Mouse (Mus musculus): ENCODE measurements around the gene Ptpa. TPM values are rescaled to one million over a fixed set of nuclear protein-coding genes. Genes with fewer than 3 reads are reported as not detected.

The Ptpa gene
- polyA plus RNA-seq (2011; ENCODE audit: insufficient read depth, insufficient read length, low read depth, missing spikeins): 83.1 and 91.6 TPM in 2 replicates

DNA sequence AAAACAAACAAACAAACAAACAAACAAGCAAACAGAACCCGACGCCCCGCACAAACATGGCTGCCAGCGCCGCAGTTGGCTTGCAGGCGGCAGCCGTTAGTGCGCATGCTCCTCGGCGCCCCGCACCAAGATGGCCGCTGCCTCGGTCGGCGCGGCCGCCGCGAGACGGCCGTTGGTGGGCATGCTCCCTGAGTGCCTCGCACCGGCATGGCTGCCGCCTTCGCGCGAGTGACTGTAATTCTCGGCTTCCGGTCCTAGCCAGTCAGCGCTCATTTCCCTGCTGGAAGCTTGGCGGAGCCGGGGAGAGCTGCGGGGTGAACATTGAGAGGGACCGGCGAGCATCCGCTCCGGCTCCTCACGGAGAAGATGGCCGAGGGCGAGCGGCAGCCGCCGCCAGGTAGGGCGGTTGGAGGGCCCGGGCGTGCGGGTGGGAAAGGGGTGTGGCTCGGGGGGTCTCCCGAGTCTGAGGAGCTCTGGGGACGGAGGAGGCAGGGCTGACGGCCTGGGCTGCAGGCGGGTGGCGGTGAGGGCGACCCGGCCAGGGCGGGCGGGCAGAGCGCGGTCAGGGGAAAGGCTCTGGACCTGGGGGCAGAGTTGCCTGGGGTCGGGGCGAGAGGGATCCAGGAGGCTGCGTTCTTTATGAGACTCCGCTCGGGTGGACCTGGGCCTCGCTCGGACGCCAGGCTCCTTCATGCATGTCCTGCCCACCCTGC is at the start of gene Ptpa:
TSS of gene Ptpa (plus strand) at position 104 of the 713 bp plus-strand sequence.
- H3K36me3 ChIP-seq (ENCODE audit: control insufficient read depth, insufficient read depth, low read length, poor library complexity, severe bottlenecking): no peaks in the 10 kb centered on the region
- TF ChIP-seq CTCF (IDR thresholded peaks at IDR 0.05; ENCODE audit: low read depth, low read length): no peak
- no peak for TF ChIP-seq EP300 (IDR thresholded peaks at IDR 0.05; ENCODE audit: insufficient read depth, low read depth, low read length)
- peak; percentile 98 for TF ChIP-seq POLR2A (IDR thresholded peaks at IDR 0.05; ENCODE audit: insufficient read depth, low read length)
- H3K4me3 ChIP-seq (ENCODE audit: low read depth, low read length): peak within 1 kb of the TSS; percentile 86
- H3K9me3 ChIP-seq (replicated peaks; ENCODE audit: control insufficient read depth, insufficient read depth, low read length, poor library complexity, severe bottlenecking): no peaks in the 10 kb centered on the region
- peak within 1 kb of the TSS; percentile 27 for H3K27ac ChIP-seq (ENCODE audit: insufficient read depth, low read length)
- peak within 1 kb of the TSS; percentile 98 for H3K9ac ChIP-seq (ENCODE audit: low read depth, poor library complexity, severe bottlenecking)
- H3K27me3 ChIP-seq (ENCODE audit: control insufficient read depth, insufficient read depth, low read length, poor library complexity, severe bottlenecking): no peaks in the 10 kb centered on the region
- no peaks in the 10 kb centered on the region for H3K4me1 ChIP-seq (ENCODE audit: control insufficient read depth, insufficient read depth, low read length)

DNA sequence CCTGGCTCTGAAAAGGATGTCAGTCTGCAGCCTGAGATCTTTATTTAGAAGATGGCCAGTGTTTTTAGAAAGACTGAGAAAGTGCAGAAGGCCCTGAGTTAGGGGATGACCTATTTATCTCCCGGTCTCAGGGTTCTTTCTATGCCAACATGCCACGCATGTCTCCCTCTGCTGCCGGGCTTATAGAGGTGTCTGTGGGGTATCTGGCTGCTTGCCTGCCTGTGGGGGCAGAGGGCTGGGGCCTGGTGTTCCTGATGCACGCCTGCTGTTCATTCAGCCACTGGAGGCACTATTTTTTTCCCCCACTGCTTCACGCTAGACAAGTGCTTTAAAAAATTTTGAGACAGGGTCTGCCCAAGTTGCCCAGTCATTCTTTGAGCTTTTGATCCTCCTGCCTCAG is 49.6 kb upstream of the Ptpa start:
- Histone ChIP-seq H3K9me3 (replicated peaks; ENCODE audit: control insufficient read depth, insufficient read depth, low read length, poor library complexity, severe bottlenecking) (no peaks in the 10 kb centered on the region), H3K9ac (ENCODE audit: low read depth, poor library complexity, severe bottlenecking) (no peak overlapping the region), H3K4me1 (ENCODE audit: control insufficient read depth, insufficient read depth, low read length) (no peaks in the 10 kb centered on the region), H3K27ac (ENCODE audit: insufficient read depth, low read length) (no peak overlapping the region), H3K36me3 (ENCODE audit: control insufficient read depth, insufficient read depth, low read length, poor library complexity, severe bottlenecking) (peaks cover 6% of the 10 kb centered on the region; the same call in 1 of the 2 replicates), H3K27me3 (ENCODE audit: control insufficient read depth, insufficient read depth, low read length, poor library complexity, severe bottlenecking) (no peaks in the 10 kb centered on the region), H3K4me3 (ENCODE audit: low read depth, low read length) (no peak overlapping the region)
- TF ChIP-seq EP300 (IDR thresholded peaks at IDR 0.05; ENCODE audit: insufficient read depth, low read depth, low read length) (no peak), CTCF (IDR thresholded peaks at IDR 0.05; ENCODE audit: low read depth, low read length) (no peak), POLR2A (IDR thresholded peaks at IDR 0.05; ENCODE audit: insufficient read depth, low read length) (no peak)

DNA sequence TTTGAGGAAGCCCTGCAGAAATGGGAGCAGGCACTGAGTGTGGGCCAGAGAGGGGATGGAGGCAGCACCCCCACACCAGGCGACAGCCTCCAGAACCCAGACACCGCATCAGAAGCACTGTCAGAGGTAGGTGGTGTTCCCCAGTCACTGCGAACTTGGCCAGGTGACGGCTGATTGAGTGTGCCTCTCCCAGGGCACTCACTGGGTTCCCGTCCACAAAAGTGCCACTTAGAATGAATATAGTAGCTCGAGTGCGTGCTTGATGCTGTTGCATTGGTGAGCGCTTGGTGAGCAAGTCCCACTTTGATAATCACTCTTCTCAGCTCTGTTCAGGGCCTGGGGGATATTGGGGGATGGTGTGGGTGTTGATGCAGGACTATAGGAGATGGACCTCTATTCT is 44.3 kb upstream of the Ptpa start:
- H3K36me3 ChIP-seq (ENCODE audit: control insufficient read depth, insufficient read depth, low read length, poor library complexity, severe bottlenecking): peaks cover 10% of the 10 kb centered on the region
- TF ChIP-seq CTCF (IDR thresholded peaks at IDR 0.05; ENCODE audit: low read depth, low read length) (no peak), EP300 (IDR thresholded peaks at IDR 0.05; ENCODE audit: insufficient read depth, low read depth, low read length) (no peak), POLR2A (IDR thresholded peaks at IDR 0.05; ENCODE audit: insufficient read depth, low read length) (no peak)

DNA sequence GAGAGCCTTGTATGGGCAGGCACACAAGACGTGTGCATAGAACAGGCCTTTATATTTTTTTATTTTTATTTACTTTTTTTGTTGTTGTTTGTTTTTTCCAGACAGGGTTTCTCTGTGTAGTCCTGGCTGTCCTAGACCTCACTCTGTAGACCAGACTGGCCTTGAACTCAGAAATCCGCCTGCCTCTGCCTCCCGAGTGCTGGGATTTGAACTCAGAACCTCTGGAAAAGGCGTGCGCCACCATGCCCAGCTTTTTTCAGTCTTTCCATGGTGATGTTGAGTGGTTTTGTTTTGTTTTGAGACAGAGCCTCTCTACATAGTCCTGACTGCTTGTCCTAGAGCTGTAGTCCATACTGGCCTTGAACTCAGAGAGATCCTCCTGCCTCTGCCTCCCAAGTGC is 43.1 kb upstream of the Ptpa start:
- Histone ChIP-seq H3K27ac (ENCODE audit: insufficient read depth, low read length) (no peak overlapping the region), H3K4me1 (ENCODE audit: control insufficient read depth, insufficient read depth, low read length) (no peaks in the 10 kb centered on the region), H3K9ac (ENCODE audit: low read depth, poor library complexity, severe bottlenecking) (no peak overlapping the region), H3K27me3 (ENCODE audit: control insufficient read depth, insufficient read depth, low read length, poor library complexity, severe bottlenecking) (no peaks in the 10 kb centered on the region), H3K36me3 (ENCODE audit: control insufficient read depth, insufficient read depth, low read length, poor library complexity, severe bottlenecking) (peaks cover 10% of the 10 kb centered on the region), H3K4me3 (ENCODE audit: low read depth, low read length) (no peak overlapping the region), H3K9me3 (replicated peaks; ENCODE audit: control insufficient read depth, insufficient read depth, low read length, poor library complexity, severe bottlenecking) (no peaks in the 10 kb centered on the region)
- TF ChIP-seq CTCF (IDR thresholded peaks at IDR 0.05; ENCODE audit: low read depth, low read length) (no peak), EP300 (IDR thresholded peaks at IDR 0.05; ENCODE audit: insufficient read depth, low read depth, low read length) (no peak), POLR2A (IDR thresholded peaks at IDR 0.05; ENCODE audit: insufficient read depth, low read length) (no peak)

More for the DNA sequence above, 44.3 kb upstream of the Ptpa start:
- H3K27me3 ChIP-seq (ENCODE audit: control insufficient read depth, insufficient read depth, low read length, poor library complexity, severe bottlenecking): no peaks in the 10 kb centered on the region
- no peak overlapping the region for H3K27ac ChIP-seq (ENCODE audit: insufficient read depth, low read length)
- H3K9me3 ChIP-seq (replicated peaks; ENCODE audit: control insufficient read depth, insufficient read depth, low read length, poor library complexity, severe bottlenecking): no peaks in the 10 kb centered on the region
- no peak overlapping the region for H3K4me3 ChIP-seq (ENCODE audit: low read depth, low read length)
- H3K9ac ChIP-seq (ENCODE audit: low read depth, poor library complexity, severe bottlenecking): no peak overlapping the region
- no peaks in the 10 kb centered on the region for H3K4me1 ChIP-seq (ENCODE audit: control insufficient read depth, insufficient read depth, low read length)

DNA sequence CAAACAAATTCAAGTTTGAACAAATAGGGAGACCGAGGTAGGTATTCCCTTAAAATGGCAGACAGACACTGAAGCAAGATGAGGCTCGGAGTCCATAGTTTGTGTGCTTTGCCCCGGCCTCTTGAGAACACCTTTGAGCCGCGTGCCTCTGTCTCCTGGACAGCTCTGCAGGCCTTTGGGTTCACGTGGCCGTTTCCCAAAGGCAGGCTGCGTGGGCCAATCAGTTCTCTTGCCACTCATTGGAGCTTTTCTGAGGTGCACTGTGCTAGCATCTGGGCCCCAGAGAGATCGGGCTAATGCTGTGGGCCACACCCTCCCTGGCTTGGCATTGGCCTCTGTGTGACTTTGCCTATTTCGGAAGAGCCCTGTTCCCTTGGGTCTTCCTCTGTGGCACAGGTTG is 39.9 kb upstream of the Ptpa start:
- Histone ChIP-seq H3K9me3 (replicated peaks; ENCODE audit: control insufficient read depth, insufficient read depth, low read length, poor library complexity, severe bottlenecking) (no peaks in the 10 kb centered on the region), H3K36me3 (ENCODE audit: control insufficient read depth, insufficient read depth, low read length, poor library complexity, severe bottlenecking) (peaks cover 6% of the 10 kb centered on the region), H3K4me1 (ENCODE audit: control insufficient read depth, insufficient read depth, low read length) (no peaks in the 10 kb centered on the region), H3K27ac (ENCODE audit: insufficient read depth, low read length) (no peak overlapping the region), H3K9ac (ENCODE audit: low read depth, poor library complexity, severe bottlenecking) (no peak overlapping the region), H3K4me3 (ENCODE audit: low read depth, low read length) (no peak overlapping the region), H3K27me3 (ENCODE audit: control insufficient read depth, insufficient read depth, low read length, poor library complexity, severe bottlenecking) (no peaks in the 10 kb centered on the region)
- no peak for TF ChIP-seq POLR2A (IDR thresholded peaks at IDR 0.05; ENCODE audit: insufficient read depth, low read length)
- no peak for TF ChIP-seq EP300 (IDR thresholded peaks at IDR 0.05; ENCODE audit: insufficient read depth, low read depth, low read length)
- TF ChIP-seq CTCF (IDR thresholded peaks at IDR 0.05; ENCODE audit: low read depth, low read length): no peak

DNA sequence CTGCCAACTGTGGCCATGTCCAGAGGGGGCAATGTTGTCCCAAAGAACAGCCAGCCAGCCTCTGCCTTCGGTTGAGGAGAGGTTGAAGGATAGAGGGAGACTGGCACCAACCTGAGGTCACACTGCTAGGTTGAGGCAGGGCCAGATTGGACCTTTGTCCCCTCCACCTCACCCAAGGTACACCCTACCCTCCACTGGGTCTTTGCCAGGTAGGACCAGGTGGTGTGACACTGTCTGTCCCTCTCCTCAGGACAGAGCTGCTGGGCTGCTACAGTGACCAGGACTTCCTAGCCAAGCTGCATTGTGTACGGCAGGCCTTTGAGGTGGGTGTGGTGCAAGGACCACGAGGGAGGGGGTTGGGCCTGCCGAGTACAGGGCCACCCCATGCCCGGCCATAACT is 38.1 kb upstream of the Ptpa start:
- Histone ChIP-seq H3K36me3 (ENCODE audit: control insufficient read depth, insufficient read depth, low read length, poor library complexity, severe bottlenecking) (peaks cover 9% of the 10 kb centered on the region), H3K27ac (ENCODE audit: insufficient read depth, low read length) (no peak overlapping the region), H3K9me3 (replicated peaks; ENCODE audit: control insufficient read depth, insufficient read depth, low read length, poor library complexity, severe bottlenecking) (no peaks in the 10 kb centered on the region), H3K4me3 (ENCODE audit: low read depth, low read length) (no peak overlapping the region), H3K9ac (ENCODE audit: low read depth, poor library complexity, severe bottlenecking) (no peak overlapping the region), H3K4me1 (ENCODE audit: control insufficient read depth, insufficient read depth, low read length) (no peaks in the 10 kb centered on the region), H3K27me3 (ENCODE audit: control insufficient read depth, insufficient read depth, low read length, poor library complexity, severe bottlenecking) (no peaks in the 10 kb centered on the region)
- TF ChIP-seq EP300 (IDR thresholded peaks at IDR 0.05; ENCODE audit: insufficient read depth, low read depth, low read length) (no peak), POLR2A (IDR thresholded peaks at IDR 0.05; ENCODE audit: insufficient read depth, low read length) (no peak), CTCF (IDR thresholded peaks at IDR 0.05; ENCODE audit: low read depth, low read length) (no peak)

All from ES-Bruce4 (cell line).